Mouse (Mus musculus) kidney, embryonic 16.5 days (tissue): ENCODE data around the gene Inpp4b. TPM values are rescaled to one million over a fixed set of nuclear protein-coding genes. Genes with fewer than 3 reads are reported as not detected.

Source experiments
- ATAC-seq: fragments of 200-750 bp; cut with Nextera tagmentation; 2 replicates; pipeline ENCODE4 v1.8.0; 2017; ENCODE audit warnings: moderate TSS enrichment; ENCODE audit not compliant: low FRiP score, low TSS enrichment
- H3K27ac ChIP-seq: fragments of 300-500 bp; sonication (generic); 2 replicates; pipeline ENCODE4 v1.5.1; 2014; ENCODE audit warnings: low read length
- H3K27me3 ChIP-seq: fragments of 300-500 bp; sonication (generic); 2 replicates; pipeline ENCODE4 v1.6.1; 2014; ENCODE audit warnings: low read length, control low read depth, mixed read lengths; ENCODE audit not compliant: insufficient read depth
- H3K36me3 ChIP-seq: fragments of 300-500 bp; sonication (generic); 2 replicates; pipeline ENCODE4 v1.6.1; 2014; ENCODE audit warnings: low read length, control low read depth, mixed read lengths; ENCODE audit not compliant: insufficient read depth
- H3K4me1 ChIP-seq: fragments of 300-500 bp; sonication (generic); 2 replicates; pipeline ENCODE4 v1.6.1; 2014; ENCODE audit warnings: low read length, control low read depth, mixed read lengths; ENCODE audit not compliant: insufficient read depth
- H3K4me2 ChIP-seq: fragments of 300-500 bp; sonication (generic); replicated peaks from 2 replicates; pipeline ENCODE4 v1.6.1; 2014; ENCODE audit warnings: low read depth, low read length
- H3K4me3 ChIP-seq: fragments of 300-500 bp; sonication (generic); 2 replicates; pipeline ENCODE4 v1.5.1; 2014; ENCODE audit warnings: mild to moderate bottlenecking, low read length
- H3K9ac ChIP-seq: fragments of 300-500 bp; sonication (generic); replicated peaks from 2 replicates; pipeline ENCODE4 v1.6.1; 2014; ENCODE audit warnings: low read length
- H3K9me3 ChIP-seq: fragments of 300-500 bp; sonication (generic); 2 replicates; pipeline ENCODE4 v1.6.1; 2016; ENCODE audit warnings: low read length, control low read depth
- WGBS: fragments of 180-500 bp; shearing (Covaris S2); extraction: QIAGEN DNeasy Blood & Tissue Kit; methylation state at CpG from one replicate; pipeline ENCODE4 v1.1.7; 2014; 5-methylcytosine and 5-hydroxymethylcytosine counted together
- polyA plus RNA-seq: library from polyadenylated mRNA; unstranded; fragments of >200 nt; fragmentation: Nextera tagmentation; extraction: Ambion mirVana; gene quantifications from 2 replicates; pipeline ENCODE4 v1.2.1, GENCODE M21; 2015

Inpp4b gene
- polyA plus RNA-seq, 1 experiment from 2014 or later = 11.0 TPM

DNA sequence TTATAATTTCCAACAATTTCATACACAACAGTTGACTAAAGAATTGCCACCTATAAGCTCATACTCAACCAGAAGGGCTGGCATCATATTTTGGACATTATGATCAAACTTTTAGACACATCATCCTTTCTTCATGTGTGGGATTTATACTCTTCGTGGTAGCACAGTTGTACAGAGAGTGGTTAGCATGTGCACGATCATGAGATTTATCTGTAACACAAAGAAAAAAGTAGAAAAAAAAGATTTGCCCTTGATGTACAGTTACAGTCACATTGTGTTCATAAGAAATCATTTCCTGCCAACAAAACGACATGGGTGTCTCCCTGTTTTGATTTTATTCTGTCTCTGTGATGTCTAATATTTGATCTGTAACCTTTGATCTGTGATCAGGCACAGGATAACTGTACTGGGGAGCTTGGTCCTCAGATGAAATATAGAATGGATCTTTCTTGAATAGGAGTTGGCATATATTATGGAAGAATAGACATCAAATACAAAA, 149.4 kb downstream of the Inpp4b start:
- H3K27ac ChIP-seq = no peak overlapping the region
- H3K9me3 ChIP-seq = no peaks in the 10 kb centered on the region
- H3K4me3 ChIP-seq = no peak overlapping the region
- no peak overlapping the region for H3K4me2 ChIP-seq
- H3K36me3 ChIP-seq = no peaks in the 10 kb centered on the region
- peaks cover 15% of the 10 kb centered on the region for H3K4me1 ChIP-seq
- WGBS = 70% methylated on average over 3 of the region's 3 CpGs
- no peak overlapping the region for H3K9ac ChIP-seq
- no peak for ATAC-seq
- no peaks in the 10 kb centered on the region for H3K27me3 ChIP-seq

DNA sequence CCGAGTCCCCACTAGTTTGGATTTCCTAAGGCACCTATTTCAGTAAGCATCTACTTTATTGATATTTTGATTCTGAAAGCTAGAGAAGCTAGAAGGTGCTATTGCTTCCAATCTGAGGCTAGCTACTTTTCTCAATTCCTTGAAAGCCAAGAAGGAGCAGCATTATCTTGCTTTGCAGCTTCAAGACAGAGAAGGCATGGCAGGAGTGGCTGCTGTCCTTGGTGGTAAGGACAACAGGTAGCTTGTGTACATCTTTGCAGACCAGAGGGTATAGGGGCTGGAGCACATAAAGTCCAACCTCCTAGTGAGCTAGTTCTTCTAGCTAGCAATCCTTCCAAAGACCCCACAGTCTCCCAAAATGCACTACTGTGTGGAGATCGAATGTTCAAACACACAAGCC, 152.5 kb downstream of the Inpp4b start:
- Histone ChIP-seq H3K4me2 (no peak overlapping the region), H3K27me3 (no peaks in the 10 kb centered on the region), H3K9ac (no peak overlapping the region), H3K27ac (no peak overlapping the region), H3K9me3 (no peaks in the 10 kb centered on the region), H3K36me3 (no peaks in the 10 kb centered on the region), H3K4me3 (no peak overlapping the region), H3K4me1 (peaks cover 15% of the 10 kb centered on the region)
- WGBS = 91% methylated on average over 2 of the region's 2 CpGs
- no peak for ATAC-seq

DNA sequence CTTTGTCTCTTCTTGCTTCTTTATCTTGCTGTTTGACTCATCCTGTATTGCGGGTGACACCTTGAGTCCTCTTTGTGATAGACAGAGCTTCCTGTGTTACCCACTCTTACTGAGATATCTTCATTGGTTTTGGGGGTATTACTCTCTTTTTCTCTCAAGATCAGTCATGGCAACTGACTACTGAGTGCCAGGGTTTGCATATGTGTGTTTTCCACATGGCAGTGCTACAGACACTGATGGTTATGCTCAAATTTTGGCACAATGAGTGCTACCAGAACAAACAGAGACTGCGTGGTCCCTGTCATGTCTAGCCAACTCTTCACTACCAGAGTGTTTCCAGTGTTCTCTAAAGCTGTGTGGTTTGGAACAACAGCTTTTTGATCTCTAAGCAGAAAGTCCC, 155.3 kb downstream of the Inpp4b start:
- no peaks in the 10 kb centered on the region for H3K36me3 ChIP-seq
- no peak overlapping the region for H3K4me3 ChIP-seq
- H3K4me1 ChIP-seq = no peaks in the 10 kb centered on the region
- no peaks in the 10 kb centered on the region for H3K27me3 ChIP-seq
- H3K27ac ChIP-seq = no peak overlapping the region
- H3K9me3 ChIP-seq = no peaks in the 10 kb centered on the region
- no peak for ATAC-seq
- no peak overlapping the region for H3K9ac ChIP-seq
- no peak overlapping the region for H3K4me2 ChIP-seq
- WGBS = 93% methylated on average over 2 of the region's 2 CpGs

- Histone ChIP-seq H3K4me2 (no peak overlapping the region), H3K4me1 (no peaks in the 10 kb centered on the region), H3K9me3 (no peaks in the 10 kb centered on the region), H3K27me3 (no peaks in the 10 kb centered on the region), H3K27ac (no peak overlapping the region), H3K4me3 (no peak overlapping the region), H3K36me3 (no peaks in the 10 kb centered on the region), H3K9ac (no peak overlapping the region)
- 95% methylated on average over 2 of the region's 2 CpGs for WGBS
- no peak for ATAC-seq
These were observed 159.9 kb downstream of the Inpp4b start for GRCm38 (mm10) chr8:81502216-81502615.

GRCm38 (mm10) chr8:81502982-81503381, 160.6 kb downstream of the Inpp4b start:
- H3K4me2 ChIP-seq = no peak overlapping the region
- no peak overlapping the region for H3K9ac ChIP-seq
- no peak for ATAC-seq
- H3K27ac ChIP-seq = no peak overlapping the region
- WGBS = 87% methylated on average over 2 of the region's 2 CpGs
- no peak overlapping the region for H3K4me3 ChIP-seq
- H3K4me1 ChIP-seq = no peaks in the 10 kb centered on the region
- H3K9me3 ChIP-seq = no peaks in the 10 kb centered on the region
- H3K27me3 ChIP-seq = no peaks in the 10 kb centered on the region
- H3K36me3 ChIP-seq = no peaks in the 10 kb centered on the region

DNA sequence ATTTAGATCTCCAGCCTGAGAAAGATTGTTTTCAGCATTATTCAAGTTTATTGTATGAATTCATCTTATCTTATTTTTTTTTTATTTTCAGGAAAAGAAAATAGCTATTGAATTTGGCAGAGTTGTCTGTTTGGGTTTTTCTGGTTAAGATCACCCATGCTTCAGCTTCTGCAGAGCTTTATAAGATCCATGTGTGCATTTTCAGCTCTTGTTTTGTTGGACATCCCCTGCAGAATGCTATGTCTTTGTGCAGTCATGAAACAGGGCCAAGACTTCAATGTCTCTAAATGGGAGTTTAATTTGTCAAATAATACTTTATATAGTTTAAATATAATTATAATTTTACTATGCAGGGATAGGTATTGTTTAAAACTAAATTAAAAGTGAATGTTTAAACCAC, 170.5 kb downstream of the Inpp4b start:
- no peak for ATAC-seq
- Histone ChIP-seq H3K27ac (no peak overlapping the region), H3K4me2 (no peak overlapping the region), H3K27me3 (no peaks in the 10 kb centered on the region), H3K4me1 (no peaks in the 10 kb centered on the region), H3K9me3 (no peaks in the 10 kb centered on the region), H3K36me3 (no peaks in the 10 kb centered on the region), H3K4me3 (no peak overlapping the region), H3K9ac (no peak overlapping the region)

DNA sequence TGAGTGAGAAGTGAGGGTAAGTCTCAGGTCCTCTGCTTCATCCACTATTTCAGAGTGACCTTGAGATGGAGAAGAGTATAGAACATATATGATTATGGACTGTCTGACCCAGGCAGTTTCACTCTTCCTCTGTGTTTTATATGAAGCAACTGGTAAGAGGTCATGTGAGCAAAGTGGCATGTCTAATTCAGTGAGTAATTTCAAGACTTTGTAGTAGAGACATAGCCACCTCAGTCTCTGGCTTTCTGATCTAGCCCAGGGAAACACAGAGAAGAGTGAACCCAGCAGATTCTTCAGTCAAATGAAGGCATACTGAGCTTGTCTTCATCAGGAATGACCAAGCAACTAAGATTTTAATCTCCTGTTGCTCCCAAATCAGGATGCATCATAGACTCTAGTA, 172.1 kb downstream of the Inpp4b start:
- no peak overlapping the region for H3K27ac ChIP-seq
- no peak overlapping the region for H3K4me2 ChIP-seq
- no peak overlapping the region for H3K4me3 ChIP-seq
- no peaks in the 10 kb centered on the region for H3K36me3 ChIP-seq
- H3K27me3 ChIP-seq = no peaks in the 10 kb centered on the region
- H3K9ac ChIP-seq = no peak overlapping the region
- ATAC-seq = no peak
- no peaks in the 10 kb centered on the region for H3K4me1 ChIP-seq
- H3K9me3 ChIP-seq = no peaks in the 10 kb centered on the region

DNA sequence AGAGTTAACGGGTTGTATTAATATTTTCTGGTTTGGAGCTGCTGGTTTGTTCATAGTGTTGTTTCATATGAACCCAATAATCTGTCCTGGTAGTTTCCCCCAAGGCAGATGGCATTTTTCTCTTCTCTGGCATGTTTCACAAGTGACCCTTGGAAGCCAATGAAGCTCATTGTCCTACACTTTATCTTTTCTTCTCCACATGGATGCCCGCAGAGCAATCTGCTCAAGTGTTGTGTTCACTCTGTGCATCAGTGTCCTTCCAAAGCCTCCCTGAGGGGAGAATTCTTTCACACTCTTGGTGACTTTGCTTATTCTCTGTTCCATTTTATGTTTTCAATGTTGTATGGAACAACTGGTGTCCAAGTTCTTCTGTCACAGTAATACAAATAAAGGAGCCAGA, 179.7 kb downstream of the Inpp4b start:
- H3K4me2 ChIP-seq = no peak overlapping the region
- no peak for ATAC-seq
- no peaks in the 10 kb centered on the region for H3K27me3 ChIP-seq
- no peaks in the 10 kb centered on the region for H3K4me1 ChIP-seq
- no peaks in the 10 kb centered on the region for H3K9me3 ChIP-seq
- no peak overlapping the region for H3K27ac ChIP-seq
- 85% methylated on average over 2 of the region's 2 CpGs for WGBS
- no peak overlapping the region for H3K4me3 ChIP-seq
- no peaks in the 10 kb centered on the region for H3K36me3 ChIP-seq
- H3K9ac ChIP-seq = no peak overlapping the region

DNA sequence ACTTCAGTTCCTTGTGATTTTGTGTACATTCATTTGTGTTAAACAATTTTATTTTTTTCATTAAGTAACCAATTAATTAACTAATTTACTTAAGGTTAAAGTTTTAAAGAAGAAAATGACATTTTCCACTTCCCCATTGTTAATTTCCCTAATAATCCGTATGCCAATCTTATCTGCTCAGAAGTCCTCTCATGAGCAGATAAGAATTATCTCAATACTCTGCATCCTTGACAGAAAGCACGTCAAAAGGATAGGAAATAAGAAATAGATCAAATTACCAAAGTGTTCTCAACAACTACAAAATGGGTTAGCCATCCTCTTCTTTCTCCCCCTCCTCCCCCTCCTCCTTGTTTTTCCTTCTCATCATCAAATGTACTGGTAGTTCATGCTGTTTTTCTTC, 182.2 kb downstream of the Inpp4b start:
- H3K4me3 ChIP-seq = no peak overlapping the region
- H3K27me3 ChIP-seq = no peaks in the 10 kb centered on the region
- no peaks in the 10 kb centered on the region for H3K9me3 ChIP-seq
- no peaks in the 10 kb centered on the region for H3K36me3 ChIP-seq
- H3K4me1 ChIP-seq = no peaks in the 10 kb centered on the region
- no peak overlapping the region for H3K4me2 ChIP-seq
- H3K27ac ChIP-seq = no peak overlapping the region
- no peak overlapping the region for H3K9ac ChIP-seq
- 51% methylated on average over 2 of the region's 2 CpGs for WGBS
- no peak for ATAC-seq

- H3K4me2 ChIP-seq = no peak overlapping the region
- no peak overlapping the region for H3K4me3 ChIP-seq
- no peak overlapping the region for H3K27ac ChIP-seq
- no peaks in the 10 kb centered on the region for H3K4me1 ChIP-seq
- 28% methylated on average over 4 of the region's 4 CpGs for WGBS
- ATAC-seq = no peak
- no peaks in the 10 kb centered on the region for H3K9me3 ChIP-seq
- H3K27me3 ChIP-seq = no peaks in the 10 kb centered on the region
- no peaks in the 10 kb centered on the region for H3K36me3 ChIP-seq
- no peak overlapping the region for H3K9ac ChIP-seq
These were observed 185.3 kb downstream of the Inpp4b start for GRCm38 (mm10) chr8:81527661-81528060.

DNA sequence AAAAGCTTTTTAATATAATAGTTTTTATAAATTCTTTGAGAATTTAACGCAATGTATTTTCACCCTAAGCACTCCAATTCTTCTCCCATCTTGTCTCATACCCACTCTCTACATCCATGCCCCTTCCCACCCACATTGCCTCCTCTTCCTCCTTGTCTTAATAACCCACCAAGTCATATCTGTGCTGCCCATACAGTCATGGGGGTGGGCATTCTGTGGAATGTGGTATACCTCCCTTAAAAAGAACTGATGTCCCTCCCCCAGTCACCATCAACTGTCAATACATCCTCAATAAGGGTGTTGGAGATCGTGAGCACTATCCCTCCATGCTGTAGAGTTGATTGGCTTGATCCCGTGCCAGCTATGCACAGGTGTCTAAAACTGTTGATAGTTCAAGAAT, 196.0 kb downstream of the Inpp4b start:
- H3K27ac ChIP-seq = no peak overlapping the region
- no peaks in the 10 kb centered on the region for H3K36me3 ChIP-seq
- no peaks in the 10 kb centered on the region for H3K27me3 ChIP-seq
- 86% methylated on average over 3 of the region's 3 CpGs for WGBS
- H3K9ac ChIP-seq = no peak overlapping the region
- no peaks in the 10 kb centered on the region for H3K9me3 ChIP-seq
- no peak for ATAC-seq
- no peak overlapping the region for H3K4me2 ChIP-seq
- no peaks in the 10 kb centered on the region for H3K4me1 ChIP-seq
- no peak overlapping the region for H3K4me3 ChIP-seq
